Mouse (Mus musculus): Measurements from ENCODE around the gene Mon1a. TPM values are rescaled to one million over a fixed set of nuclear protein-coding genes. Genes with fewer than 3 reads are reported as not detected.

The Mon1a gene
- polyA plus RNA-seq, 1 experiment, result 0.89 TPM

- no peaks in the 10 kb centered on the region for H3K4me1 ChIP-seq (ENCODE audit: control insufficient read depth)
- no peaks in the 10 kb centered on the region for H3K9me3 ChIP-seq (ENCODE audit: control insufficient read depth, low read length)
- TF ChIP-seq TAL1 (IDR thresholded peaks at IDR 0.05; ENCODE audit: low read length) (no peak), GATA1 (IDR thresholded peaks at IDR 0.05; ENCODE audit: low read length) (no peak)
- H3K27me3 ChIP-seq (ENCODE audit: control insufficient read depth), result peaks cover 27% of the 10 kb centered on the region
- H3K36me3 ChIP-seq (ENCODE audit: control insufficient read depth), result no peaks in the 10 kb centered on the region
- H3K4me3 ChIP-seq (replicated peaks), result no peak overlapping the region
These were observed 7.5 kb upstream of the Mon1a start for GRCm38 (mm10) chr9:107880411-107880810.

- H3K9me3 ChIP-seq (ENCODE audit: control insufficient read depth, low read length), result no peaks in the 10 kb centered on the region
- no peaks in the 10 kb centered on the region for H3K36me3 ChIP-seq (ENCODE audit: control insufficient read depth)
- peak overlapping the region; percentile 71 for H3K4me3 ChIP-seq (replicated peaks)
- H3K4me1 ChIP-seq (ENCODE audit: control insufficient read depth), result peaks cover 31% of the 10 kb centered on the region
- H3K27me3 ChIP-seq (ENCODE audit: control insufficient read depth), result peaks cover 15% of the 10 kb centered on the region
- TF ChIP-seq TAL1 (IDR thresholded peaks at IDR 0.05; ENCODE audit: low read length) (no peak), GATA1 (IDR thresholded peaks at IDR 0.05; ENCODE audit: low read length) (no peak)
These were observed 408 bp downstream of the Mon1a start for GRCm38 (mm10) chr9:107888267-107888850.

GRCm38 (mm10) chr9:107890260-107890659 lies 2.3 kb downstream of the Mon1a start:
- TF ChIP-seq GATA1 (IDR thresholded peaks at IDR 0.05; ENCODE audit: low read length), result no peak
- no peak for TF ChIP-seq TAL1 (IDR thresholded peaks at IDR 0.05; ENCODE audit: low read length)
- H3K4me3 ChIP-seq (replicated peaks), result no peak overlapping the region
- no peaks in the 10 kb centered on the region for H3K9me3 ChIP-seq (ENCODE audit: control insufficient read depth, low read length)
- no peaks in the 10 kb centered on the region for H3K36me3 ChIP-seq (ENCODE audit: control insufficient read depth)
- H3K4me1 ChIP-seq (ENCODE audit: control insufficient read depth), result peaks cover 31% of the 10 kb centered on the region
- H3K27me3 ChIP-seq (ENCODE audit: control insufficient read depth), result peaks cover 13% of the 10 kb centered on the region

GRCm38 (mm10) chr9:107891023-107891422 lies 3.1 kb downstream of the Mon1a start:
- peaks cover 31% of the 10 kb centered on the region for H3K4me1 ChIP-seq (ENCODE audit: control insufficient read depth)
- TF ChIP-seq TAL1 (IDR thresholded peaks at IDR 0.05; ENCODE audit: low read length), result no peak
- TF ChIP-seq GATA1 (IDR thresholded peaks at IDR 0.05; ENCODE audit: low read length), result no peak
- H3K4me3 ChIP-seq (replicated peaks), result no peak overlapping the region
- H3K27me3 ChIP-seq (ENCODE audit: control insufficient read depth), result peaks cover 8% of the 10 kb centered on the region
- H3K9me3 ChIP-seq (ENCODE audit: control insufficient read depth, low read length), result no peaks in the 10 kb centered on the region
- no peaks in the 10 kb centered on the region for H3K36me3 ChIP-seq (ENCODE audit: control insufficient read depth)

- Histone ChIP-seq H3K4me1 (ENCODE audit: control insufficient read depth) (peaks cover 13% of the 10 kb centered on the region), H3K4me3 (replicated peaks) (no peak overlapping the region), H3K27me3 (ENCODE audit: control insufficient read depth) (peaks cover 6% of the 10 kb centered on the region; the same call in 1 of the 2 replicates), H3K36me3 (ENCODE audit: control insufficient read depth) (peaks cover 29% of the 10 kb centered on the region), H3K9me3 (ENCODE audit: control insufficient read depth, low read length) (no peaks in the 10 kb centered on the region)
- TF ChIP-seq TAL1 (IDR thresholded peaks at IDR 0.05; ENCODE audit: low read length) (no peak), GATA1 (IDR thresholded peaks at IDR 0.05; ENCODE audit: low read length) (no peak)
These were observed 10.6 kb downstream of the Mon1a start for GRCm38 (mm10) chr9:107898563-107898962.

GRCm38 (mm10) chr9:107899855-107900254 lies 11.9 kb downstream of the Mon1a start:
- no peak overlapping the region for H3K4me3 ChIP-seq (replicated peaks)
- peaks cover 6% of the 10 kb centered on the region; the same call in 1 of the 2 replicates for H3K27me3 ChIP-seq (ENCODE audit: control insufficient read depth)
- peaks cover 29% of the 10 kb centered on the region for H3K36me3 ChIP-seq (ENCODE audit: control insufficient read depth)
- H3K9me3 ChIP-seq (ENCODE audit: control insufficient read depth, low read length), result no peaks in the 10 kb centered on the region
- TF ChIP-seq GATA1 (IDR thresholded peaks at IDR 0.05; ENCODE audit: low read length) (no peak), TAL1 (IDR thresholded peaks at IDR 0.05; ENCODE audit: low read length) (no peak)
- peaks cover 19% of the 10 kb centered on the region for H3K4me1 ChIP-seq (ENCODE audit: control insufficient read depth)

GRCm38 (mm10) chr9:107900840-107901626 lies 13.1 kb downstream of the Mon1a start:
- peaks cover 6% of the 10 kb centered on the region; the same call in 1 of the 2 replicates for H3K27me3 ChIP-seq (ENCODE audit: control insufficient read depth)
- TF ChIP-seq GATA1 (IDR thresholded peaks at IDR 0.05; ENCODE audit: low read length) (no peak), TAL1 (IDR thresholded peaks at IDR 0.05; ENCODE audit: low read length) (no peak)
- H3K4me3 ChIP-seq (replicated peaks), result peak overlapping the region; percentile 33
- no peaks in the 10 kb centered on the region for H3K9me3 ChIP-seq (ENCODE audit: control insufficient read depth, low read length)
- H3K36me3 ChIP-seq (ENCODE audit: control insufficient read depth), result peaks cover 29% of the 10 kb centered on the region
- peaks cover 29% of the 10 kb centered on the region for H3K4me1 ChIP-seq (ENCODE audit: control insufficient read depth)

- Histone ChIP-seq H3K27me3 (ENCODE audit: control insufficient read depth) (peaks cover 6% of the 10 kb centered on the region; the same call in 1 of the 2 replicates), H3K9me3 (ENCODE audit: control insufficient read depth, low read length) (no peaks in the 10 kb centered on the region), H3K4me1 (ENCODE audit: control insufficient read depth) (peaks cover 35% of the 10 kb centered on the region), H3K4me3 (replicated peaks) (no peak overlapping the region), H3K36me3 (ENCODE audit: control insufficient read depth) (peaks cover 29% of the 10 kb centered on the region)
- TF ChIP-seq TAL1 (IDR thresholded peaks at IDR 0.05; ENCODE audit: low read length) (no peak), GATA1 (IDR thresholded peaks at IDR 0.05; ENCODE audit: low read length) (no peak)
These were observed 13.6 kb downstream of the Mon1a start for GRCm38 (mm10) chr9:107901627-107901914.

GRCm38 (mm10) chr9:107904726-107905125 lies 16.8 kb downstream of the Mon1a start:
- no peak overlapping the region for H3K4me3 ChIP-seq (replicated peaks)
- peaks cover 62% of the 10 kb centered on the region for H3K4me1 ChIP-seq (ENCODE audit: control insufficient read depth)

More at GRCm38 (mm10) chr9:107904726-107905125, 16.8 kb downstream of the Mon1a start:
- Histone ChIP-seq H3K36me3 (ENCODE audit: control insufficient read depth) (peaks cover 27% of the 10 kb centered on the region), H3K9me3 (ENCODE audit: control insufficient read depth, low read length) (no peaks in the 10 kb centered on the region), H3K27me3 (ENCODE audit: control insufficient read depth) (peaks cover 8% of the 10 kb centered on the region)
- no peak for TF ChIP-seq GATA1 (IDR thresholded peaks at IDR 0.05; ENCODE audit: low read length)
- TF ChIP-seq TAL1 (IDR thresholded peaks at IDR 0.05; ENCODE audit: low read length), result no peak
